Mouse (Mus musculus) heart, postnatal 0 days (tissue): ENCODE measurements around the gene AC134908.4. TPM values are rescaled to one million over a fixed set of nuclear protein-coding genes. Genes with fewer than 3 reads are reported as not detected.

Source experiments
- ATAC-seq: fragments of 200-750 bp; cut with Nextera tagmentation; 2 replicates; pipeline ENCODE4 v1.8.0; 2017; ENCODE audit warnings: low read depth, moderate number of reproducible peaks, moderate library complexity; ENCODE audit not compliant: insufficient read depth
- DNase-seq: peaks from one replicate; pipeline ENCODE4 v3.0.0-alpha.2; 2016; ENCODE audit warnings: low spot score
- H3K27ac ChIP-seq: fragments of 300-500 bp; sonication (generic); 2 replicates; pipeline ENCODE4 v1.5.1; 2014; ENCODE audit warnings: low read depth, mild to moderate bottlenecking
- H3K27me3 ChIP-seq: fragments of 300-500 bp; sonication (generic); 2 replicates; pipeline ENCODE4 v1.6.1; 2014; ENCODE audit warnings: low read length, mixed read lengths; ENCODE audit not compliant: control insufficient read depth, insufficient read depth
- H3K36me3 ChIP-seq: fragments of 300-500 bp; sonication (generic); replicated peaks from 2 replicates; pipeline ENCODE4 v1.6.1; 2014; ENCODE audit warnings: low read length, mixed read lengths; ENCODE audit not compliant: control insufficient read depth, insufficient read depth
- H3K4me1 ChIP-seq: fragments of 300-500 bp; sonication (generic); 2 replicates; pipeline ENCODE4 v1.6.1; 2014; ENCODE audit warnings: antibody characterized with exemption; ENCODE audit not compliant: control insufficient read depth, insufficient read depth
- H3K4me2 ChIP-seq: fragments of 300-500 bp; sonication (generic); 2 replicates; pipeline ENCODE4 v1.6.1; 2014; ENCODE audit warnings: low read depth, mild to moderate bottlenecking, low read length, moderate library complexity
- H3K4me3 ChIP-seq: fragments of 300-500 bp; sonication (generic); 2 replicates; pipeline ENCODE4 v1.5.1; 2014; ENCODE audit warnings: low read depth, low read length
- H3K9ac ChIP-seq: fragments of 300-500 bp; sonication (generic); replicated peaks from 2 replicates; pipeline ENCODE4 v1.6.1; 2014; ENCODE audit warnings: low read depth, low read length, mixed read lengths
- H3K9me3 ChIP-seq: fragments of 300-500 bp; sonication (generic); replicated peaks from 2 replicates; pipeline ENCODE4 v1.6.1; 2016; ENCODE audit warnings: low read length; ENCODE audit not compliant: control insufficient read depth
- CTCF ChIP-seq: IDR thresholded peaks from 2 replicates; pipeline ENCODE4 v1.5.1; 2016; ENCODE audit warnings: antibody characterized with exemption, control low read depth, low read depth
- EP300 ChIP-seq: IDR thresholded peaks from 2 replicates; pipeline ENCODE4 v1.6.1; 2016; ENCODE audit warnings: antibody characterized with exemption, low read depth
- WGBS: fragments of 180-500 bp; shearing (Covaris S2); extraction: QIAGEN DNeasy Blood & Tissue Kit; methylation state at CpG from one replicate; pipeline ENCODE4 v1.1.7; 2014; 5-methylcytosine and 5-hydroxymethylcytosine counted together
- polyA plus RNA-seq: library from polyadenylated mRNA; unstranded; fragments of >200 nt; fragmentation: Nextera tagmentation; extraction: Ambion mirVana; gene quantifications from 2 replicates; pipeline ENCODE4 v1.2.1, GENCODE M21; 2015
- total RNA-seq: library from RNA; depleted of rRNA; stranded (reverse); fragments of >200 nt; gene quantifications from 2 replicates; pipeline ENCODE4 v1.2.3, GENCODE M21; 2014; ENCODE audit warnings: low replicate concordance

AC134908.4 gene
- total and polyA plus RNA-seq, 2 experiments from 2014 or later, result 0.66 TPM; not detected in 1

GRCm38 (mm10) chr17:25833961-25834594 is 38.6 kb upstream of the AC134908.4 start:
- Histone ChIP-seq H3K4me3 (peak overlapping the region; percentile 77), H3K27me3 (no peaks in the 10 kb centered on the region), H3K27ac (peak overlapping the region; percentile 99), H3K36me3 (peaks cover 29% of the 10 kb centered on the region), H3K4me1 (peaks cover 51% of the 10 kb centered on the region), H3K9me3 (no peaks in the 10 kb centered on the region), H3K9ac (peak overlapping the region; percentile 79), H3K4me2 (peak overlapping the region; percentile 95)
- no peak for TF ChIP-seq CTCF
- TF ChIP-seq EP300, result no peak
- 6% methylated on average over 6 of the region's 6 CpGs for WGBS
- no peak for ATAC-seq
- no peak for DNase-seq

GRCm38 (mm10) chr17:25833291-25833663 is 37.8 kb upstream of the AC134908.4 start, which contains the start of gene Stub1:
Stub1 (minus strand) TSS chr17:25833404.
- Histone ChIP-seq H3K36me3 (peaks cover 22% of the 10 kb centered on the region), H3K4me3 (peak within 1 kb of the TSS; percentile 77), H3K4me2 (peak within 1 kb of the TSS; percentile 95), H3K9ac (peak within 1 kb of the TSS; percentile 79), H3K9me3 (no peaks in the 10 kb centered on the region), H3K27me3 (no peaks in the 10 kb centered on the region), H3K4me1 (peaks cover 55% of the 10 kb centered on the region), H3K27ac (peak within 1 kb of the TSS; percentile 99)
- peak; percentile 15; the same call in 1 of the 2 replicates for TF ChIP-seq EP300
- TF ChIP-seq CTCF, result no peak
- peak; percentile 78 for ATAC-seq
- under 1% methylated on average over 24 of the region's 24 CpGs for WGBS
- DNase-seq, result peak; percentile 96

- TF ChIP-seq EP300 (peak; percentile 85), CTCF (no peak)
- Histone ChIP-seq H3K27me3 (no peaks in the 10 kb centered on the region), H3K36me3 (peaks cover 17% of the 10 kb centered on the region), H3K9me3 (no peaks in the 10 kb centered on the region), H3K4me2 (peak overlapping the region; percentile 95), H3K4me3 (peak overlapping the region; percentile 77), H3K4me1 (peaks cover 57% of the 10 kb centered on the region), H3K9ac (peak overlapping the region; percentile 79), H3K27ac (peak overlapping the region; percentile 99)
- WGBS, result under 1% methylated on average over 72 of the region's 77 CpGs
- DNase-seq (peak; percentile 99), ATAC-seq (peak; percentile 92)
Measured at GRCm38 (mm10) chr17:25832436-25833290, 37.2 kb upstream of the AC134908.4 start.

DNA sequence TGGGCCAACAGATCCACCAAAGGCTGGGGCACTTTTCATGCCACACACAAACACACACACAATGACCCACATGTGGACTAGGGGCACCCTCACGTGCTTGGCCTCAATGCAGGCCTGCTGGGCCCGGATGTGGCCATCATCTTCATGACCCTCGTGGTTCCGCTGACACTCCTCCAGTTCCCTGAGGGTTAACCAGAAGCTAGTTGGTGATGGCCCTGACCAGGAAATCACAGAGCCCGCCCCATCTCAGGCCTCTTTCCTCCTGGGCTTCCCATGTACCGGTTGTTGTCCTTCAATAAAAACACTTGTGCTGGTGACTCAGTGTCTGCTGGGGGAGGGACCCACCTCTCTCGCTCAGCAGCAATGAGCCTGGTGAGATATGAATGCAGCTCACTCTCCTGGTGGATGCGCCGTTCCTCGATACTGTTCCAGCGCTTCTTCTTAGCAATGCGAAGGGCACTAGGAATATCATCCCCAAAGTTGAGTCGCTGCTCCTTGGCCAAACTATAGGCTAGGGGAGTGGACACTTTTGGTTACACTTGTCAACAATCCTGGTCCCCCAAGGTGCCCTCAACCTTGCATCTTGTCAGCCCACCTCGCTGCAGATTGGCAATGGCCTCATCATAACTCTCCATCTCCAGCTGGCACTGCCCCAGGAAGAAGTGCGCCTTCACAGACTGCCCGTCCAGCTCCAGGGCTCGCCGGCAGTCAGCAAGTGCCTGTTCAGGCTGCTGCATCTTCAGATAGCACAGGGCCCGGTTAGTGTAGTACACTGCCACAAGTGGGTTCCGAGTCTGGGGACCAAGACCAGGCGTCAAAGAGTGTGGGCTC is 36.2 kb upstream of the AC134908.4 start:
- H3K4me3 ChIP-seq, result peak overlapping the region; percentile 77
- TF ChIP-seq EP300 (no peak), CTCF (no peak)
- peak overlapping the region; percentile 79 for H3K9ac ChIP-seq
- H3K27me3 ChIP-seq, result no peaks in the 10 kb centered on the region
- DNase-seq, result no peak
- H3K4me1 ChIP-seq, result peaks cover 48% of the 10 kb centered on the region
- peaks cover 24% of the 10 kb centered on the region for H3K36me3 ChIP-seq
- H3K4me2 ChIP-seq, result peak overlapping the region; percentile 81
- WGBS, result 33% methylated on average over 21 of the region's 21 CpGs
- H3K27ac ChIP-seq, result peak overlapping the region; percentile 99
- no peak for ATAC-seq
- no peaks in the 10 kb centered on the region for H3K9me3 ChIP-seq

DNA sequence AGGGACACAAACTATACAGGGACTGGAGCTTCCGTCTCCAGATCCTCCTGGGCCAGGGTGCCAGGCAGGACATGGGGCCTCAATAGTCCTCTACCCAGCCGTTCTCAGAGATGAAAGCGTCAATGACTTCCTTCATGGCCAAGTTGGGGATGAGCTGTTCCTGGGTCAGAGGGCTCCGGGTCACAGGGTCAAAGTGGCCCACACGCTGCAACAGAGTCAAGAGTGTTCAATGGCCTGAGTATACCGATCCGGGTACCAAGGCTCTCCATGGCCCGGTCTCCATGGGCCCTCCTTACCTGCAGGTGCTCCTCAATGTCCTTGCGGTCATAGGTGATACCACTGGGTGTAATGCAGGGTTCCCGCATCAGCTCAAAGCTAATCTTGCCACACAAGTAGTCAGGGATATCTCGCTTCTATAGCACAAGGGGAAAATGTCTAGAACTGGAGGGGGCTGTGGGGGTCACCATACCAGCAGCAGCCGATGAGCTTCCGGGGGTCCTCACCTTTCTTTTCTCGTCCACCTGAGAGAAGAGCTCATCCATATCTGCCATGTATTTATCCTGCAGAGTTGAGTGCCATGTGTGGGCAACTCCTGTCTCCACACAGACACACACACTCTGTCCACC is 35.5 kb upstream of the AC134908.4 start:
- no peaks in the 10 kb centered on the region for H3K9me3 ChIP-seq
- 80% methylated on average over 14 of the region's 14 CpGs for WGBS
- no peak overlapping the region for H3K9ac ChIP-seq
- TF ChIP-seq CTCF, result no peak
- no peak for TF ChIP-seq EP300
- no peak overlapping the region for H3K4me3 ChIP-seq
- peaks cover 32% of the 10 kb centered on the region for H3K36me3 ChIP-seq
- no peak overlapping the region for H3K27ac ChIP-seq
- peak overlapping the region; percentile 81; the same call in 1 of the 2 replicates for H3K4me2 ChIP-seq
- ATAC-seq (no peak), DNase-seq (no peak)
- peaks cover 40% of the 10 kb centered on the region for H3K4me1 ChIP-seq
- H3K27me3 ChIP-seq, result no peaks in the 10 kb centered on the region
